Comparison of ENCODE assay signal across 11 mouse cellular contexts in the genomic region with DNA sequence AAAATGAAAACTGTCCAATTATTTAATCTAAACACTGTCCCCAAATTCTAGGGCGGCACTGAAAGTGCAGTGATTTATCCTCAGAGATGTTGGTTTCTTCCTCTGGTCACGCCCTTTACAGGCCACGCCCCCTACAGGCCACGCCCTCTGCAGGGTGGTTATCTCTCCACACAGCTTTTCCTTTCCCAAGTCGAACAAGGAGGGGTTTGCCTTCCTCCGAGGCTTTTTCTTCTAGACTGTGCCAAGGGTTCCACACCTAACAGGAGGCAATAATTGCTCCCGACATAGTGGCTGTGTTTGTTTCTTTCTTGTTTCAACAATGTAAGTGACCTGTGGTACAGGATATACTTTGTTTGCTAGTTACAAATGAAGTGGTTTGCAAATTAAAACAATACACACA. TPM values are rescaled to one million over a fixed set of nuclear protein-coding genes. Genes with fewer than 3 reads are reported as not detected.
DNase-seq lines count a peak whose midpoint lies in the region; ATAC-seq lines count a peak whose summit lies in the region.
"Had no signal": no experiment of that assay in that cellular context is flagged by ENCODE, and none has a peak within 500 bp of the region (broad histone marks: within the 10 kb centered on the region; RNA-seq: fewer than 3 reads in every experiment).

No protein-coding gene starts in this region.

- no peak for ATAC-seq in hindbrain, embryonic 14.5 days (ENCODE audit: low FRiP score)

- H3K27me3 ChIP-seq in embryonic facial prominence, embryonic 10.5 days (replicated peaks; ENCODE audit: low read depth, poor library complexity, severe bottlenecking), result peaks cover 5% of the 10 kb centered on the region; the same call in 1 of the 2 replicates
- no peaks in the 10 kb centered on the region for H3K27me3 ChIP-seq in midbrain, embryonic 10.5 days (ENCODE audit: low read depth, poor library complexity, severe bottlenecking)
- H3K27me3 ChIP-seq in hindbrain, embryonic 14.5 days (ENCODE audit: control insufficient read depth, insufficient read depth, low read length), result no peaks in the 10 kb centered on the region
- H3K27me3 ChIP-seq: limb, embryonic 15.5 days had no signal

- H3K4me1 ChIP-seq in embryonic facial prominence, embryonic 10.5 days, result peaks cover 6% of the 10 kb centered on the region; the same call in 1 of the 2 replicates
- H3K4me1 ChIP-seq in midbrain, embryonic 10.5 days, result 0 out of 2 replicates have a peak, but pooled peaks cover 6% of the 10 kb centered on the region
- H3K4me1 ChIP-seq in hindbrain, embryonic 14.5 days (replicated peaks; ENCODE audit: control insufficient read depth, insufficient read depth, low read length), result no peaks in the 10 kb centered on the region

- H3K9me3 ChIP-seq in embryonic facial prominence, embryonic 10.5 days, result no peaks in the 10 kb centered on the region
- no peaks in the 10 kb centered on the region for H3K9me3 ChIP-seq in midbrain, embryonic 10.5 days (replicated peaks)
- H3K9me3 ChIP-seq in hindbrain, embryonic 14.5 days (ENCODE audit: control insufficient read depth, low read length), result no peaks in the 10 kb centered on the region
- H3K9me3 ChIP-seq: limb, embryonic 15.5 days had no signal

- no peak overlapping the region for H3K4me3 ChIP-seq in embryonic facial prominence, embryonic 10.5 days
- no peak overlapping the region for H3K4me3 ChIP-seq in midbrain, embryonic 10.5 days
- no peak overlapping the region for H3K4me3 ChIP-seq in hindbrain, embryonic 14.5 days (replicated peaks; ENCODE audit: low read length)
- H3K4me3 ChIP-seq: erythroblast, embryonic 14.5 days; limb, embryonic 15.5 days had no signal

- H3K36me3 ChIP-seq in embryonic facial prominence, embryonic 10.5 days (replicated peaks), result no peaks in the 10 kb centered on the region
- H3K36me3 ChIP-seq in midbrain, embryonic 10.5 days, result no peaks in the 10 kb centered on the region
- H3K36me3 ChIP-seq in hindbrain, embryonic 14.5 days (replicated peaks; ENCODE audit: control insufficient read depth, insufficient read depth), result no peaks in the 10 kb centered on the region
- H3K36me3 ChIP-seq: limb, embryonic 15.5 days had no signal

- H3K4me2 ChIP-seq in hindbrain, embryonic 14.5 days (replicated peaks), result no peak overlapping the region
- H3K4me2 ChIP-seq: limb, embryonic 15.5 days had no signal

- WGBS in embryonic facial prominence, embryonic 10.5 days, result 43% methylated on average over 7 of the region's 7 CpGs
- WGBS in midbrain, embryonic 10.5 days, result 46% methylated on average over 7 of the region's 7 CpGs
- 40% methylated on average over 7 of the region's 7 CpGs for WGBS in hindbrain, embryonic 14.5 days

- DNase-seq in urinary bladder, postnatal 14 days (ENCODE audit: low spot score), result peak; percentile 64
- no peak for DNase-seq in urinary bladder, postnatal 4 days (ENCODE audit: low spot score in 2 of 2)
- DNase-seq in heart, adult 8-10 months (ENCODE audit: low spot score), result peak; percentile 89
- peak; percentile 83 to 89 for DNase-seq in lung, adult 18-20 months
- DNase-seq in embryonic facial prominence, embryonic 10.5 days (ENCODE audit: low spot score), result no peak
- no peak for DNase-seq in cerebellum, postnatal 36 days
- DNase-seq in midbrain, embryonic 10.5 days (ENCODE audit: low spot score), result no peak
- no peak for DNase-seq in hindbrain, embryonic 14.5 days (ENCODE audit: low spot score)
- DNase-seq: right cerebral cortex, adult 18-20 months had no signal

- H3K9ac ChIP-seq in hindbrain, embryonic 14.5 days, result no peak overlapping the region
- H3K9ac ChIP-seq: limb, embryonic 15.5 days had no signal

- no peak overlapping the region for H3K27ac ChIP-seq in embryonic facial prominence, embryonic 10.5 days (replicated peaks)
- no peak overlapping the region for H3K27ac ChIP-seq in midbrain, embryonic 10.5 days (replicated peaks)
- no peak overlapping the region for H3K27ac ChIP-seq in hindbrain, embryonic 14.5 days
- H3K27ac ChIP-seq: limb, embryonic 15.5 days had no signal

RNA-seq across cellular contexts. Expression of a gene that starts 21.0 kb away (rescaled TPM):
- 100 to 1,000 TPM; 450 to 472 (median 462) TPM for total RNA-seq in heart, adult 8-10 months (2022)
- 17.7 and 22.4 TPM in 2 replicates for polyA plus RNA-seq in embryonic facial prominence, embryonic 10.5 days (2016; fragmentation: Nextera tagmentation; extraction: Ambion mirVana)
- polyA plus RNA-seq in midbrain, embryonic 10.5 days (2016; fragmentation: Nextera tagmentation; extraction: Ambion mirVana), result 17.8 and 22.2 TPM in 2 replicates
- polyA plus RNA-seq in hindbrain, embryonic 14.5 days (2014; fragmentation: Nextera tagmentation; extraction: Ambion mirVana), result 56.6 and 61.8 TPM in 2 replicates

Comparison
In these comparisons a context has a peak if more than half of its experiments do, and no peak if none do; other contexts are left out.
1. DNase-seq: peak in urinary bladder, postnatal 14 days (single experiment), heart, adult 8-10 months (single experiment) and lung, adult 18-20 months (2 of 2); none in urinary bladder, postnatal 4 days (0 of 2), embryonic facial prominence, embryonic 10.5 days (single experiment), cerebellum, postnatal 36 days (0 of 2), midbrain, embryonic 10.5 days (single experiment) and hindbrain, embryonic 14.5 days (single experiment).